Comparison of ENCODE assay signal across 11 mouse cellular contexts in the genomic region with DNA sequence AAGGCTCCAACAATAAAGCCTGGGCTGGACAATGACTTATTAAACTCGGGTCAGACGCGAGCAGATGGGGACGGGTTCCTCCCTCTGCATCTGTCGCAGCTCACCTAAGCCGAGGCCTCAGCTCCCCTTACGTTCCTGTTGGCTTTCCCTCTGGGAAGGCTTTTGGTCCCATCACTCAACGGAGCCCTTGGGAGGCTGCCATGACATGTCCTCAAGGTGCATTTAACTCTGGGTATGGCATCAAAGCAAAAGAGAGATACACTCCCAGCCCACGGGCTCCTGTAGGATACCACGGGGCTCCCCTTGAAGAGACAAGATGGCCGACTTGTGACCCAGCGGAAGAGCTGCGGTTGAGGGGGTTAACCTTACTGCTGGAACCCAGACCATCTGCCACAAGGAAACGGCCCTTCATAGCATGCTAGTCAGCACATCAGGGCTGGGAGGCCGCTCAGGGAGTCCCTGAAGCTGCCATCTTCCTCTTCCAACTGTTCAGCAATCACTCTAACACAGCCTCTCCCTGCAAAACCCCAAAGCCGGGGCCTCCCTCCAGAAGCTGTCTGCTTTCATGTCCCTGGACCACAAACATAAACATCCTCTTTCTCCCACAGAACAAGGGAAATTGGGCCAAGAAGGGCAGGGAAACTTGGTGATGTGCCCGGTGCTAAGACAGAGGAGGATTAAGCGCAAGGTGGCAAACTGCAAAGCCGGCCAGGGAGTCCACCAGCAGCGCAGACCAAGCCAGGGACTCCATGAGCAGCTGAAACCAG. TPM values are rescaled to one million over a fixed set of nuclear protein-coding genes. Genes with fewer than 3 reads are reported as not detected.
DNase-seq lines count a peak whose midpoint lies in the region; ATAC-seq and TF ChIP-seq lines count a peak whose summit lies in the region.
"Had no signal": no experiment of that assay in that cellular context is flagged by ENCODE, and none has a peak within 500 bp of the region (broad histone marks: within the 10 kb centered on the region; RNA-seq: fewer than 3 reads in every experiment).

No protein-coding gene starts in this region.

- WGBS in forebrain, embryonic 10.5 days, result 90% methylated on average over 20 of the region's 20 CpGs
- WGBS in forebrain, embryonic 11.5 days, result 91% methylated on average over 20 of the region's 20 CpGs
- WGBS in lung, embryonic 15.5 days, result 55% methylated on average over 20 of the region's 20 CpGs
- 64% methylated on average over 20 of the region's 20 CpGs for WGBS in stomach, postnatal 0 days

- H3K36me3 ChIP-seq in forebrain, embryonic 10.5 days (replicated peaks), result peaks cover 42% of the 10 kb centered on the region
- no peaks in the 10 kb centered on the region; the same call in 1 of the 2 replicates for H3K36me3 ChIP-seq in forebrain, embryonic 11.5 days (ENCODE audit: control insufficient read depth, insufficient read depth, low read length)
- no peaks in the 10 kb centered on the region for H3K36me3 ChIP-seq in lung, embryonic 15.5 days
- H3K36me3 ChIP-seq in stomach, postnatal 0 days (ENCODE audit: control insufficient read depth, insufficient read depth, low read length), result no peaks in the 10 kb centered on the region

- no peak for TF ChIP-seq CTCF in stomach, postnatal 0 days (IDR thresholded peaks at IDR 0.05; ENCODE audit: low read depth)

- H3K4me3 ChIP-seq in forebrain, embryonic 10.5 days, result no peak overlapping the region
- H3K4me3 ChIP-seq in forebrain, embryonic 11.5 days (ENCODE audit: low read depth, low read length), result no peak overlapping the region
- no peak overlapping the region for H3K4me3 ChIP-seq in lung, embryonic 15.5 days
- H3K4me3 ChIP-seq in stomach, postnatal 0 days (ENCODE audit: low read depth, low read length), result no peak overlapping the region
- H3K4me3 ChIP-seq: erythroblast, embryonic 14.5 days had no signal

- no peak for ATAC-seq in forebrain, embryonic 11.5 days (replicated peaks; ENCODE audit: low FRiP score)
- peak; percentile 68 for ATAC-seq in lung, embryonic 15.5 days (ENCODE audit: borderline replicate concordance, extremely low read depth, low FRiP score, low TSS enrichment)
- peak; percentile 14; the same call in 1 of the 2 replicates for ATAC-seq in stomach, postnatal 0 days (ENCODE audit: low FRiP score, low TSS enrichment)

- no peak overlapping the region; the same call in 1 of the 2 replicates for H3K9ac ChIP-seq in forebrain, embryonic 11.5 days (ENCODE audit: low read length)
- no peak overlapping the region for H3K9ac ChIP-seq in lung, embryonic 15.5 days
- no peak overlapping the region; the same call in 1 of the 2 replicates for H3K9ac ChIP-seq in stomach, postnatal 0 days (ENCODE audit: low read length)
- H3K9ac ChIP-seq: liver, embryonic 14.5 days had no signal

- no peaks in the 10 kb centered on the region for H3K9me3 ChIP-seq in forebrain, embryonic 10.5 days
- H3K9me3 ChIP-seq in forebrain, embryonic 11.5 days (ENCODE audit: control insufficient read depth, low read length), result no peaks in the 10 kb centered on the region
- H3K9me3 ChIP-seq in lung, embryonic 15.5 days, result no peaks in the 10 kb centered on the region
- H3K9me3 ChIP-seq in stomach, postnatal 0 days (ENCODE audit: control insufficient read depth, low read length), result no peaks in the 10 kb centered on the region

- H3K27ac ChIP-seq in forebrain, embryonic 10.5 days, result 0 out of 2 replicates have a peak overlapping the region, but pooled peaks have one; percentile 3
- H3K27ac ChIP-seq in forebrain, embryonic 11.5 days (ENCODE audit: low read depth, low read length), result no peak overlapping the region
- H3K27ac ChIP-seq in lung, embryonic 15.5 days, result peak overlapping the region; percentile 83
- peak overlapping the region; percentile 18; the same call in 1 of the 2 replicates for H3K27ac ChIP-seq in stomach, postnatal 0 days (replicated peaks)
- H3K27ac ChIP-seq: liver, embryonic 14.5 days had no signal

- no peak for TF ChIP-seq EP300 in stomach, postnatal 0 days (optimal IDR thresholded peaks at IDR 0.05)

- DNase-seq in forebrain, embryonic 10.5 days (ENCODE audit: extremely low spot score, low spot score), result no peak
- no peak for DNase-seq in forebrain, embryonic 11.5 days (ENCODE audit: low spot score)
- peak; percentile 65 to 71 for DNase-seq in right cerebral cortex, postnatal 10 days (ENCODE audit: low spot score in 2 of 2)
- no peak for DNase-seq in right cerebral cortex, postnatal 4 days
- no peak for DNase-seq in stomach, postnatal 0 days (ENCODE audit: low spot score)
- DNase-seq in heart, adult 9 months (ENCODE audit: low spot score in 2 of 2), result no peak
- no peak for DNase-seq in layer of hippocampus, adult 11-12 months (ENCODE audit: low spot score)
- DNase-seq: thymus, postnatal 25 days had no signal

- H3K4me2 ChIP-seq in forebrain, embryonic 11.5 days (ENCODE audit: low read depth, low read length, severe bottlenecking), result no peak overlapping the region
- H3K4me2 ChIP-seq in lung, embryonic 15.5 days, result peak overlapping the region; percentile 24
- 0 out of 2 replicates have a peak overlapping the region, but pooled peaks have one; percentile 14 for H3K4me2 ChIP-seq in stomach, postnatal 0 days (replicated peaks; ENCODE audit: low read depth)

- H3K27me3 ChIP-seq in forebrain, embryonic 10.5 days (ENCODE audit: poor library complexity, severe bottlenecking), result no peaks in the 10 kb centered on the region
- no peaks in the 10 kb centered on the region for H3K27me3 ChIP-seq in forebrain, embryonic 11.5 days (ENCODE audit: control insufficient read depth, insufficient read depth, low read length)
- no peaks in the 10 kb centered on the region for H3K27me3 ChIP-seq in lung, embryonic 15.5 days
- no peaks in the 10 kb centered on the region for H3K27me3 ChIP-seq in stomach, postnatal 0 days (ENCODE audit: control insufficient read depth, insufficient read depth, low read length)

- H3K4me1 ChIP-seq in forebrain, embryonic 10.5 days, result peaks cover 88% of the 10 kb centered on the region
- peaks cover 20% of the 10 kb centered on the region for H3K4me1 ChIP-seq in forebrain, embryonic 11.5 days (replicated peaks; ENCODE audit: control insufficient read depth, insufficient read depth, low read length)
- H3K4me1 ChIP-seq in lung, embryonic 15.5 days, result peaks cover 66% of the 10 kb centered on the region
- peaks cover 9% of the 10 kb centered on the region; the same call in 1 of the 2 replicates for H3K4me1 ChIP-seq in stomach, postnatal 0 days (replicated peaks; ENCODE audit: control insufficient read depth, insufficient read depth)

RNA-seq across cellular contexts. Expression of a gene that starts 5.0 kb away (rescaled TPM):
- 22.5 and 22.7 TPM in 2 replicates for polyA plus RNA-seq in forebrain, embryonic 10.5 days (2016; fragmentation: Nextera tagmentation; extraction: Ambion mirVana)
- polyA plus RNA-seq in forebrain, embryonic 11.5 days (2014; fragmentation: Nextera tagmentation; extraction: Ambion mirVana), result 20.4 and 20.8 TPM in 2 replicates
- 19.9 and 20.9 TPM in 2 replicates for polyA plus RNA-seq in lung, embryonic 15.5 days (2015; fragmentation: Nextera tagmentation; extraction: Ambion mirVana)
- polyA plus RNA-seq in stomach, postnatal 0 days (2015; fragmentation: Nextera tagmentation; extraction: Ambion mirVana), result 4.8 and 6.3 TPM in 2 replicates

RNA-seq across cellular contexts. Expression of a gene that starts 5.1 kb away (rescaled TPM):
- 23.1 and 23.6 TPM in 2 replicates for polyA plus RNA-seq in forebrain, embryonic 10.5 days (2016; fragmentation: Nextera tagmentation; extraction: Ambion mirVana)
- polyA plus RNA-seq in forebrain, embryonic 11.5 days (2014; fragmentation: Nextera tagmentation; extraction: Ambion mirVana), result 19.5 and 22.1 TPM in 2 replicates
- polyA plus RNA-seq in lung, embryonic 15.5 days (2015; fragmentation: Nextera tagmentation; extraction: Ambion mirVana), result 4.9 and 5.7 TPM in 2 replicates
- 0.92 and 1.2 TPM in 2 replicates for polyA plus RNA-seq in stomach, postnatal 0 days (2015; fragmentation: Nextera tagmentation; extraction: Ambion mirVana)

RNA-seq across cellular contexts. Expression of a gene that starts 44.4 kb away (rescaled TPM):
- polyA plus RNA-seq in forebrain, embryonic 10.5 days (2016; fragmentation: Nextera tagmentation; extraction: Ambion mirVana), result 27.5 and 28.4 TPM in 2 replicates
- 28.4 and 28.7 TPM in 2 replicates for polyA plus RNA-seq in forebrain, embryonic 11.5 days (2014; fragmentation: Nextera tagmentation; extraction: Ambion mirVana)
- 61.5 and 66.1 TPM in 2 replicates for polyA plus RNA-seq in lung, embryonic 15.5 days (2015; fragmentation: Nextera tagmentation; extraction: Ambion mirVana)
- polyA plus RNA-seq in stomach, postnatal 0 days (2015; fragmentation: Nextera tagmentation; extraction: Ambion mirVana), result 30.8 and 35.5 TPM in 2 replicates

Comparison
In these comparisons a context has a peak if more than half of its experiments do, and no peak if none do; other contexts are left out.
1. DNase-seq: peak in right cerebral cortex, postnatal 10 days (2 of 2); none in forebrain, embryonic 10.5 days (single experiment), forebrain, embryonic 11.5 days (single experiment), right cerebral cortex, postnatal 4 days (single experiment), stomach, postnatal 0 days (single experiment), heart, adult 9 months (0 of 2) and layer of hippocampus, adult 11-12 months (single experiment).